15 mouse cellular contexts compared by ENCODE assay signal in the genomic region with DNA sequence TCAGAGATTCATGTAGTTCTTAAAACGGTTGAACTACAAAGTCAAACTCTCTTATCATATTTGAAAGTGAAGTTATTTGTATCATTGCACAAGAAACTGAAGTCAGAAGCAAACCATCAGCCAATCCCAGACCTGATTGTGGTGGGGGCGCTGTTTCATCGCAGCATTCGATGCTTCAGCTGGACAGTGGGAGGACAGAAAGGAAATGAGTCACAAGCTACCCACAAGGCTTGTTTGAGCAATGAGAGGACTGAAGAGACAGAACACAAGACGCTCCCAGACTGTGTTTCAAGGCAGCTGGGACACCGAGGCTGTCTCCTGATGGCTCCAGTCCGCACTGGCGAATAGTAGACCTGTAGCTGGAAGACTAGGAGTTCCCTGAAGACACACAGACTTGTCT. TPM values are rescaled to one million over a fixed set of nuclear protein-coding genes. Genes with fewer than 3 reads are reported as not detected.
DNase-seq lines count a peak whose midpoint lies in the region; ATAC-seq and TF ChIP-seq lines count a peak whose summit lies in the region.
"Had no signal": no experiment of that assay in that cellular context is flagged by ENCODE, and none has a peak within 500 bp of the region (broad histone marks: within the 10 kb centered on the region; RNA-seq: fewer than 3 reads in every experiment).

No protein-coding gene starts in this region.

- TF ChIP-seq POLR2A in heart, adult 2 months (IDR thresholded peaks at IDR 0.05; ENCODE audit: insufficient read depth, low read depth, low read length): no peak

- H3K9me3 ChIP-seq in forebrain, embryonic 11.5 days (ENCODE audit: control insufficient read depth, low read length): no peaks in the 10 kb centered on the region
- no peaks in the 10 kb centered on the region for H3K9me3 ChIP-seq in liver, embryonic 12.5 days (replicated peaks)
- H3K9me3 ChIP-seq: midbrain, embryonic 15.5 days; neural tube, embryonic 15.5 days had no signal

- DNase-seq in heart, adult 2 months: peak in 1 of 2 experiments; percentile 25
- DNase-seq in heart, postnatal 25 days (ENCODE audit: low spot score): no peak
- peak; percentile 68 for DNase-seq in 3134 (ENCODE audit: extremely low read depth, insufficient read length, low spot score)
- DNase-seq in adrenal gland, postnatal 10 days: peak; percentile 19
- DNase-seq in heart, postnatal 4 days: peak; percentile 22
- DNase-seq in forebrain, embryonic 11.5 days (ENCODE audit: low spot score): no peak
- no peak for DNase-seq in spleen, postnatal 14 days (ENCODE audit: low spot score in 2 of 2)
- DNase-seq: cerebellum, adult 11 months; kidney, adult 18-20 months; liver, postnatal 0 days had no signal

- 54% methylated on average over 8 of the region's 8 CpGs for WGBS in heart, adult 2 months
- 80% methylated on average over 8 of the region's 8 CpGs for WGBS in forebrain, embryonic 11.5 days
- WGBS in liver, embryonic 12.5 days (ENCODE audit: insufficient replicate concordance): 47% methylated on average over 8 of the region's 8 CpGs

- TF ChIP-seq CTCF in heart, adult 2 months (IDR thresholded peaks at IDR 0.05): peak; percentile 5; the same call in 1 of the 2 replicates

- no peak for TF ChIP-seq EP300 in heart, adult 2 months (IDR thresholded peaks at IDR 0.05; ENCODE audit: insufficient read depth, low read depth, low read length)

- no peak overlapping the region for H3K27ac ChIP-seq in heart, adult 2 months
- no peak overlapping the region for H3K27ac ChIP-seq in forebrain, embryonic 11.5 days (ENCODE audit: low read depth, low read length)
- no peak overlapping the region for H3K27ac ChIP-seq in liver, embryonic 12.5 days
- H3K27ac ChIP-seq: midbrain, embryonic 15.5 days; neural tube, embryonic 15.5 days had no signal

- no peaks in the 10 kb centered on the region for H3K4me1 ChIP-seq in heart, adult 2 months (ENCODE audit: control insufficient read depth, insufficient read depth, low read length)
- 0 out of 2 replicates have a peak, but pooled peaks cover 3% of the 10 kb centered on the region for H3K4me1 ChIP-seq in forebrain, embryonic 11.5 days (replicated peaks; ENCODE audit: control insufficient read depth, insufficient read depth, low read length)
- no peaks in the 10 kb centered on the region for H3K4me1 ChIP-seq in liver, embryonic 12.5 days
- H3K4me1 ChIP-seq: midbrain, embryonic 15.5 days; neural tube, embryonic 15.5 days had no signal

- H3K4me2 ChIP-seq in forebrain, embryonic 11.5 days (ENCODE audit: low read depth, low read length, severe bottlenecking): no peak overlapping the region
- H3K4me2 ChIP-seq in liver, embryonic 12.5 days: no peak overlapping the region
- H3K4me2 ChIP-seq: midbrain, embryonic 15.5 days; neural tube, embryonic 15.5 days had no signal

- H3K36me3 ChIP-seq in heart, adult 2 months (ENCODE audit: control insufficient read depth, insufficient read depth, low read length): no peaks in the 10 kb centered on the region
- no peaks in the 10 kb centered on the region for H3K36me3 ChIP-seq in forebrain, embryonic 11.5 days (ENCODE audit: control insufficient read depth, insufficient read depth, low read length)
- H3K36me3 ChIP-seq in liver, embryonic 12.5 days: no peaks in the 10 kb centered on the region
- H3K36me3 ChIP-seq: midbrain, embryonic 15.5 days; neural tube, embryonic 15.5 days had no signal

- intact Hi-C loops in heart, adult 2 months (cut with DNase I): no loop called here
- intact Hi-C loops in heart, postnatal 25 days (cut with DNase I): no loop called here

- H3K79me2 ChIP-seq in heart, adult 2 months (replicated peaks; ENCODE audit: control insufficient read depth, insufficient read depth, low read length): no peaks in the 10 kb centered on the region

- H3K4me3 ChIP-seq in heart, adult 2 months: no peak overlapping the region
- no peak overlapping the region for H3K4me3 ChIP-seq in forebrain, embryonic 11.5 days (ENCODE audit: low read depth, low read length)
- H3K4me3 ChIP-seq in liver, embryonic 12.5 days: no peak overlapping the region
- H3K4me3 ChIP-seq: midbrain, embryonic 15.5 days; neural tube, embryonic 15.5 days had no signal

- H3K9ac ChIP-seq in heart, adult 2 months (ENCODE audit: low read depth, low read length): no peak overlapping the region
- no peak overlapping the region for H3K9ac ChIP-seq in forebrain, embryonic 11.5 days (ENCODE audit: low read length)
- H3K9ac ChIP-seq in liver, embryonic 12.5 days: no peak overlapping the region
- H3K9ac ChIP-seq: liver, postnatal 0 days; midbrain, embryonic 15.5 days; neural tube, embryonic 15.5 days had no signal

- no peaks in the 10 kb centered on the region for H3K27me3 ChIP-seq in heart, adult 2 months (ENCODE audit: control insufficient read depth, insufficient read depth, low read length)
- H3K27me3 ChIP-seq in forebrain, embryonic 11.5 days (ENCODE audit: control insufficient read depth, insufficient read depth, low read length): no peaks in the 10 kb centered on the region
- no peaks in the 10 kb centered on the region for H3K27me3 ChIP-seq in liver, embryonic 12.5 days (replicated peaks)
- H3K27me3 ChIP-seq: midbrain, embryonic 15.5 days; neural tube, embryonic 15.5 days had no signal

- ATAC-seq in forebrain, embryonic 11.5 days (replicated peaks; ENCODE audit: low FRiP score): no peak
- ATAC-seq in liver, embryonic 12.5 days: no peak
- ATAC-seq: liver, postnatal 0 days; midbrain, embryonic 15.5 days had no signal

RNA-seq across cellular contexts. Expression of a gene that starts 36.9 kb away (rescaled TPM):
- total RNA-seq in heart, adult 2 months (2021): 1 to 10 TPM in 1 of 2 experiments, under 1 TPM in 1; 0.73 to 1.5 TPM
- polyA plus RNA-seq in heart, adult 2 months (2012; rRNA removed): 0.53 and 1.0 TPM in 2 replicates
- 1 to 10 TPM; 1.6 to 1.9 TPM for total RNA-seq in heart, postnatal 25 days (2021)
- 1 to 10 TPM; 1.5 to 1.9 TPM for total RNA-seq in adrenal gland, postnatal 10 days (2021)
- 1 to 10 TPM in 1 of 2 experiments, under 1 TPM in 1; 0.92 to 1.4 TPM for total RNA-seq in heart, postnatal 4 days (2021)
- polyA plus RNA-seq in forebrain, embryonic 11.5 days (2014; fragmentation: Nextera tagmentation; extraction: Ambion mirVana): 0.13 TPM in 1 of 2 replicates, not detected in the other
- polyA plus RNA-seq in liver, embryonic 12.5 days (2016; fragmentation: Nextera tagmentation; extraction: Ambion mirVana): 0.12 TPM in 1 of 2 replicates, not detected in the other
- total RNA-seq: hematopoietic stem cell, adult 5-6 weeks had no signal
- polyA plus RNA-seq: embryonic facial prominence, embryonic 11.5 days; liver, postnatal 0 days had no signal

Comparison
In these comparisons a context has a peak if more than half of its experiments do, and no peak if none do; other contexts are left out.
1. DNase-seq: peak in 3134 (single experiment), adrenal gland, postnatal 10 days (single experiment) and heart, postnatal 4 days (single experiment); none in heart, postnatal 25 days (single experiment), forebrain, embryonic 11.5 days (single experiment) and spleen, postnatal 14 days (0 of 2).